8 mouse cellular contexts compared by ENCODE assay signal in the genomic region with DNA sequence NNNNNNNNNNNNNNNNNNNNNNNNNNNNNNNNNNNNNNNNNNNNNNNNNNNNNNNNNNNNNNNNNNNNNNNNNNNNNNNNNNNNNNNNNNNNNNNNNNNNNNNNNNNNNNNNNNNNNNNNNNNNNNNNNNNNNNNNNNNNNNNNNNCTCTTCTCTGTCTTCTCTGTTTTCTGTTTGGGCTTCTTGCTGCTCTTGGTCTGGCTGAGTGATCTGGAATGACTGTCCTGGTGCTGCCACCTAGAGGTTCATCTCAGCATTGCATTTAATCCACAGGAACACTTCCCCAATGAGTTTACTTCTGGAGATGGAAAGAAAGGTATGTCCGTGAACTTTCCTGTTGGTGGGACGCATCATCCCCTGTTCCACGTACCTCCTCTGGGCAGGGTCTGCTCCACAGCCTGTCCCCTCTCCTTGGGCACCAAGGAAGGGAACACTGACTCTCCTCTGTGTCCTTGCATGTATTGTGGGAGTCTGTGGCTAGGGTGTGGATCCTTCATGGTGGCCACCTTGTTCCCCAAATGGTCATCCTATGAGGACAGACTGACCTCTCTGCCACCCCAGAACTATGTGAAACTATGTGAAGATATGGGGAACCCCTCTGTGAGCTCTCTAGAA. TPM values are rescaled to one million over a fixed set of nuclear protein-coding genes. Genes with fewer than 3 reads are reported as not detected.
DNase-seq lines count a peak whose midpoint lies in the region; ATAC-seq and TF ChIP-seq lines count a peak whose summit lies in the region.

No protein-coding gene starts in this region.

- no peak overlapping the region for H3K9ac ChIP-seq in heart, embryonic 12.5 days
- no peak overlapping the region for H3K9ac ChIP-seq in midbrain, embryonic 14.5 days (replicated peaks; ENCODE audit: low read length)

- peak; percentile 84 to 96 for DNase-seq in heart, adult 18-20 months
- peak; percentile 67 for DNase-seq in gastrocnemius, postnatal 14 days
- peak; percentile 90 for DNase-seq in kidney, adult 2 months
- peak; percentile 85 for DNase-seq in left cerebral cortex, postnatal 4 days
- peak; percentile 92 for DNase-seq in midbrain, embryonic 14.5 days
- DNase-seq in spleen, adult 18-20 months, result peak; percentile 42 to 84

- peaks cover 16% of the 10 kb centered on the region for H3K4me1 ChIP-seq in heart, embryonic 12.5 days (replicated peaks)
- no peaks in the 10 kb centered on the region for H3K4me1 ChIP-seq in kidney, adult 2 months (ENCODE audit: control insufficient read depth, insufficient read depth, low read length)
- H3K4me1 ChIP-seq in midbrain, embryonic 14.5 days (ENCODE audit: control insufficient read depth, insufficient read depth, low read length), result no peaks in the 10 kb centered on the region

- intact Hi-C loops in gastrocnemius, postnatal 14 days (cut with DNase I; ENCODE audit: low total_unique reads), result loop anchor here (5.0 to 10.0 kb wide), 3 partner anchors 119 to 254 kb away; a partner anchor contains a TSS
- intact Hi-C loops in left cerebral cortex, postnatal 4 days (cut with DNase I), result loop anchor here (5.0 kb wide), 1 partner anchor 159 kb away; no protein-coding TSS in a partner anchor

- ATAC-seq in heart, embryonic 12.5 days (ENCODE audit: insufficient number of reproducible peaks, low FRiP score), result no peak
- ATAC-seq in common myeloid progenitor, adult 5-6 weeks (replicated peaks; ENCODE audit: low read depth, poor library complexity, severe bottlenecking), result peak; percentile 87
- peak; percentile 50; the same call in 1 of the 2 replicates for ATAC-seq in midbrain, embryonic 14.5 days (ENCODE audit: low FRiP score, low TSS enrichment)

- peak; percentile 83 for TF ChIP-seq CTCF in kidney, adult 2 months (conservative IDR thresholded peaks at IDR 0.05; ENCODE audit: insufficient read depth, insufficient read length, low read depth, low read length)

- 11% methylated on average over 3 of the region's 3 CpGs for WGBS in heart, embryonic 12.5 days
- WGBS in kidney, adult 2 months, result 8% methylated on average over 3 of the region's 3 CpGs
- 19% methylated on average over 3 of the region's 3 CpGs for WGBS in midbrain, embryonic 14.5 days

- TF ChIP-seq POLR2A in kidney, adult 2 months (IDR thresholded peaks at IDR 0.05; ENCODE audit: low read depth, low read length), result no peak

- H3K36me3 ChIP-seq in heart, embryonic 12.5 days, result no peaks in the 10 kb centered on the region
- no peaks in the 10 kb centered on the region for H3K36me3 ChIP-seq in kidney, adult 2 months (ENCODE audit: control insufficient read depth, insufficient read depth, low read length)
- H3K36me3 ChIP-seq in midbrain, embryonic 14.5 days (ENCODE audit: control insufficient read depth, insufficient read depth, low read length), result no peaks in the 10 kb centered on the region

- peaks cover 2% of the 10 kb centered on the region for H3K9me3 ChIP-seq in heart, embryonic 12.5 days (replicated peaks)
- H3K9me3 ChIP-seq in midbrain, embryonic 14.5 days (ENCODE audit: control insufficient read depth, low read length), result peaks cover 2% of the 10 kb centered on the region; the same call in 1 of the 2 replicates

- no peak overlapping the region for H3K27ac ChIP-seq in heart, embryonic 12.5 days (ENCODE audit: poor library complexity, severe bottlenecking)
- no peak overlapping the region for H3K27ac ChIP-seq in kidney, adult 2 months (ENCODE audit: insufficient read depth, low read depth, low read length)
- no peak overlapping the region for H3K27ac ChIP-seq in midbrain, embryonic 14.5 days (replicated peaks; ENCODE audit: low read depth, low read length)

- H3K27me3 ChIP-seq in heart, embryonic 12.5 days (replicated peaks), result no peaks in the 10 kb centered on the region
- no peaks in the 10 kb centered on the region for H3K27me3 ChIP-seq in kidney, adult 2 months (replicated peaks; ENCODE audit: control insufficient read depth, insufficient read depth, low read length)
- no peaks in the 10 kb centered on the region for H3K27me3 ChIP-seq in midbrain, embryonic 14.5 days (ENCODE audit: control insufficient read depth, insufficient read depth, low read length)

- no peak overlapping the region for H3K4me2 ChIP-seq in heart, embryonic 12.5 days
- no peak overlapping the region for H3K4me2 ChIP-seq in midbrain, embryonic 14.5 days (ENCODE audit: low read length)

- H3K4me3 ChIP-seq in heart, embryonic 12.5 days, result no peak overlapping the region
- no peak overlapping the region for H3K4me3 ChIP-seq in kidney, adult 2 months (ENCODE audit: insufficient read depth, low read depth, low read length)
- H3K4me3 ChIP-seq in midbrain, embryonic 14.5 days (replicated peaks; ENCODE audit: low read depth, low read length), result no peak overlapping the region

RNA-seq across cellular contexts. Expression of a gene that starts 35.8 kb away (rescaled TPM):
- under 1 TPM; 0.25 to 0.64 TPM for total RNA-seq in heart, adult 18-20 months (2021)
- polyA plus RNA-seq in heart, embryonic 12.5 days (2016; fragmentation: Nextera tagmentation; extraction: Ambion mirVana), result 0.15 and 0.17 TPM in 2 replicates
- 0.27 TPM in 1 of 2 replicates, not detected in the other for total RNA-seq in common myeloid progenitor, adult 5-6 weeks (2017)
- under 1 TPM in 1 of 2 experiments, not detected in 1; 0.29 TPM for total RNA-seq in gastrocnemius, postnatal 14 days (2021)
- polyA plus RNA-seq in kidney, adult 2 months (2012; rRNA removed), result 58.4 and 58.5 TPM in 2 replicates
- total RNA-seq in left cerebral cortex, postnatal 4 days (2021), result under 1 TPM; 0.12 to 0.52 TPM
- 0.11 TPM in 1 of 2 replicates, not detected in the other for polyA plus RNA-seq in midbrain, embryonic 14.5 days (2014; fragmentation: Nextera tagmentation; extraction: Ambion mirVana)
